Mouse (Mus musculus) liver, postnatal 0 days (tissue): ENCODE results near the gene Miox. TPM values are rescaled to one million over a fixed set of nuclear protein-coding genes. Genes with fewer than 3 reads are reported as not detected.

ENCODE experiments used
- ATAC-seq: fragments of 200-750 bp; cut with Nextera tagmentation; 2 replicates; pipeline ENCODE4 v1.8.0; 2017; ENCODE audit warnings: mild to moderate bottlenecking, moderate library complexity
- DNase-seq: peaks from one replicate; pipeline ENCODE4 v3.0.0-alpha.2; 2016
- H3K27ac ChIP-seq: fragments of 300-500 bp; sonication (generic); 2 replicates; pipeline ENCODE4 v1.5.1; 2014; ENCODE audit warnings: antibody characterized with exemption, moderate library complexity, mild to moderate bottlenecking, low read depth
- H3K27me3 ChIP-seq: fragments of 300-500 bp; sonication (generic); 2 replicates; pipeline ENCODE4 v1.6.1; 2014; ENCODE audit warnings: low read length, control low read depth, mixed read lengths; ENCODE audit not compliant: insufficient read depth
- H3K36me3 ChIP-seq: fragments of 300-500 bp; sonication (generic); replicated peaks from 2 replicates; pipeline ENCODE4 v1.6.1; 2014; ENCODE audit warnings: mild to moderate bottlenecking, control low read depth, low read length, moderate library complexity, mixed read lengths; ENCODE audit not compliant: insufficient read depth
- H3K4me1 ChIP-seq: fragments of 300-500 bp; sonication (generic); 2 replicates; pipeline ENCODE4 v1.6.1; 2014; ENCODE audit warnings: antibody characterized with exemption, mild to moderate bottlenecking, control low read depth; ENCODE audit not compliant: insufficient read depth
- H3K4me2 ChIP-seq: fragments of 300-500 bp; sonication (generic); 2 replicates; pipeline ENCODE4 v1.6.1; 2014; ENCODE audit warnings: low read depth, mild to moderate bottlenecking, low read length, moderate library complexity, mixed read lengths
- H3K4me3 ChIP-seq: fragments of 300-500 bp; sonication (generic); 2 replicates; pipeline ENCODE4 v1.5.1; 2014; ENCODE audit warnings: low read depth, low read length
- H3K9ac ChIP-seq: fragments of 300-500 bp; sonication (generic); replicated peaks from 2 replicates; pipeline ENCODE4 v1.6.1; 2014; ENCODE audit warnings: mild to moderate bottlenecking, moderate library complexity
- H3K9me3 ChIP-seq: fragments of 300-500 bp; sonication (generic); 2 replicates; pipeline ENCODE4 v1.6.1; 2016; ENCODE audit warnings: mild to moderate bottlenecking, control low read depth, low read length, mixed read lengths
- CTCF ChIP-seq: sonication (generic); IDR thresholded peaks from 2 replicates; pipeline ENCODE4 v1.5.1; 2016; ENCODE audit warnings: antibody characterized with exemption, low read depth
- EP300 ChIP-seq: IDR thresholded peaks from 2 replicates; pipeline ENCODE4 v1.6.1; 2016; ENCODE audit warnings: antibody characterized with exemption, low read depth, mild to moderate bottlenecking
- WGBS: fragments of 180-500 bp; shearing (Covaris S2); extraction: QIAGEN DNeasy Blood & Tissue Kit; methylation state at CpG from one replicate; pipeline ENCODE4 v1.1.7; 2014; ENCODE audit not compliant: insufficient replicate concordance; 5-methylcytosine and 5-hydroxymethylcytosine counted together
- polyA plus RNA-seq: library from polyadenylated mRNA; unstranded; fragments of >200 nt; fragmentation: Nextera tagmentation; extraction: Ambion mirVana; gene quantifications from 2 replicates; pipeline ENCODE4 v1.2.1, GENCODE M21; 2015

The Miox gene
- polyA plus RNA-seq = 22.9 and 27.0 TPM in 2 replicates

DNA sequence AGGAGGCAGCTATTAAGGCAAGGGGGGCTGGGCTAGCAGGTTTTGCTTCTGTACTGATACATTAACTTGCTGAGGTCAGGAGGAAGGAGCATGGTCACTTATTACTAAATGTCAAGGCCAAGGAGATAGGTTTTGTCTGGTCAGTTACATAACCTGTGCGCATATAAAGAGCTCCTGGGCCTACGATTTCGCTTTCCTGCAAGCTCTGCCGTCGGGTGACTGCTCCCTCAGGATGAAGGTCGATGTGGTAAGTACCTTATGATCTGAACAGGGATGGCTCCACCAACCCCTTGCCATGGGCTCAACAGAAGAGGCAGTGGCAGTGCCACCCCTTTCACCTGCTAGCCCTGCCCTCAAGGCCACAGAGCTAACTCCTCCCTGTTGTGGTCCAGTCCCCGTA is at the start of gene Miox:
Gene Miox (plus strand): TSS at position 128 of the 400 bp plus-strand sequence.
- Histone ChIP-seq H3K4me2 (peak within 1 kb of the TSS; percentile 47), H3K4me3 (no peak within 1 kb of the TSS), H3K9ac (0 out of 2 replicates have a peak within 1 kb of the TSS, but pooled peaks have one; percentile 30), H3K27ac (peak within 1 kb of the TSS; percentile 52), H3K4me1 (no peaks in the 10 kb centered on the region; the same call in 1 of the 2 replicates), H3K9me3 (no peaks in the 10 kb centered on the region), H3K36me3 (no peaks in the 10 kb centered on the region), H3K27me3 (no peaks in the 10 kb centered on the region)
- TF ChIP-seq CTCF = no peak
- TF ChIP-seq EP300 = no peak
- 71% methylated on average over 7 of the region's 7 CpGs for WGBS
- peak; percentile 26; the same call in 1 of the 2 replicates for ATAC-seq
- peak; percentile 11 for DNase-seq

DNA sequence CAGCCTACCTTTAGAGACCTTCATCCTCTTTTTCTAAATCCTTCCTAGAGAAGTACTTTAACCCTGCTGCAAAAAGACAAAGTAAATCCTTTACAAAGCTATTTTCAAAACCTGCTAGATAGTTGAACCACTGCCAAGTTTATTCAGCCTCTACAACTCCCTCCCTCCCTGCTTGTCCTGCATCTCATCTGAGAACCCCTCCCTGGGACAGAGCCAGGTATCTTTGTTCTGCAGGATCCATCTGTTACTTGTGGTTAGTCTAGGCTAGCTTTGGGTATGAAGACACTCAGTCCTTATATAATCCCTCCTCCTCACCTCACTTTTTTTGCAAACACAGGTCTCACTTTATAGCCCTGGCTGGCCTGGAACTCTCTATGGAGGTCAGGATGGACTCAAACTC is 49.2 kb upstream of the Miox start:
- H3K9me3 ChIP-seq = no peaks in the 10 kb centered on the region
- H3K4me1 ChIP-seq = 0 out of 2 replicates have a peak, but pooled peaks cover 3% of the 10 kb centered on the region
- H3K27ac ChIP-seq = peak overlapping the region; percentile 60
- H3K27me3 ChIP-seq = no peaks in the 10 kb centered on the region
- H3K9ac ChIP-seq = no peak overlapping the region
- peak overlapping the region; percentile 51 for H3K4me2 ChIP-seq
- DNase-seq (no peak), ATAC-seq (peak; percentile 86)
- H3K36me3 ChIP-seq = peaks cover 72% of the 10 kb centered on the region
- no peak for TF ChIP-seq CTCF
- no peak for TF ChIP-seq EP300
- H3K4me3 ChIP-seq = no peak overlapping the region

DNA sequence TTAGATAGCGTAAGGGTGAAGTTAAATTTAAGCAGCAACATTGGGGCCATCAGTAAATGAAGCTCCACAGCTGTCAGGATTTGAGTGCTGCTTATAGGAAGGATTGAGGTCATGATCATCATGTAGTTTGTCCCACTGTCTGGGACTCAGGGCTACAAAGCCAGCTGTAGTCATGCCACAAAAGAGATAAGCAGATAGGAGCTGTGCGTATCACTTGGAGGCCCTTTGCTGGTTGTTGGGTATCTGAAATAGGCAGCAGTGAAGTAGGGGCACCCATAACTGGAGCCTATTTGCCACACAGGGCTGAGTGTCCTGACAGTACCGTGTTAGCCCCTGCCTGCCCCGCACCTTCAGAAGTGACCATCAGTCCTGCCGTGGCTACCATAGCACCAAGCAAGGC is 48.7 kb upstream of the Miox start:
- H3K9me3 ChIP-seq = no peaks in the 10 kb centered on the region
- peak overlapping the region; percentile 60 for H3K27ac ChIP-seq
- peak overlapping the region; percentile 51 for H3K4me2 ChIP-seq
- H3K4me1 ChIP-seq = 0 out of 2 replicates have a peak, but pooled peaks cover 3% of the 10 kb centered on the region
- H3K4me3 ChIP-seq = no peak overlapping the region
- TF ChIP-seq EP300 = peak; percentile 74
- no peak for TF ChIP-seq CTCF
- no peak for DNase-seq
- WGBS = 69% methylated on average over 5 of the region's 5 CpGs
- H3K27me3 ChIP-seq = no peaks in the 10 kb centered on the region
- peaks cover 68% of the 10 kb centered on the region for H3K36me3 ChIP-seq
- ATAC-seq = peak; percentile 89
- H3K9ac ChIP-seq = no peak overlapping the region

DNA sequence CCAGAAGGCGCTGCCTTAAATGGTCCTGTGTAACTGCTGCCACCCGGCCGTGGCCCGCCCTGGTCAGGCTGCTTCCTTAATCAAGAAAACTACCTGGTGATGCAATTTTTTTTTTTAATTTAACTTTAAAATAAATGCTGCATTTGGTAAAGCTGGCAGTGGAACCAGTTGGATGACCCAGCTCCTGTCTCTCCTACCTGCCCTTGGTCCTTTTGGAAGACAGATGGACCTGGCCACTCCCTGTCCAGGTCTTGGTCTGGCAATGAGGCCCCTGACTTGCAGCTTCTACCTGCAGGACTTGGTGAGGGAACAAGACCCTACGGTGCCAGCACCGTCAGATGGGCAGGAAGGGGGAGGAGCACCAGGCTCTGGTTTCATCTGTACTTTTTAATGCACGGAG is 48.1 kb upstream of the Miox start:
- H3K9ac ChIP-seq = no peak overlapping the region
- ATAC-seq (peak; percentile 18; the same call in 1 of the 2 replicates), DNase-seq (no peak)
- TF ChIP-seq CTCF (no peak), EP300 (no peak)
- H3K4me3 ChIP-seq = no peak overlapping the region
- H3K27ac ChIP-seq = no peak overlapping the region
- no peaks in the 10 kb centered on the region for H3K9me3 ChIP-seq
- H3K4me2 ChIP-seq = peak overlapping the region; percentile 51
- 0 out of 2 replicates have a peak, but pooled peaks cover 3% of the 10 kb centered on the region for H3K4me1 ChIP-seq
- no peaks in the 10 kb centered on the region for H3K27me3 ChIP-seq
- peaks cover 66% of the 10 kb centered on the region for H3K36me3 ChIP-seq
- WGBS = 64% methylated on average over 7 of the region's 7 CpGs

DNA sequence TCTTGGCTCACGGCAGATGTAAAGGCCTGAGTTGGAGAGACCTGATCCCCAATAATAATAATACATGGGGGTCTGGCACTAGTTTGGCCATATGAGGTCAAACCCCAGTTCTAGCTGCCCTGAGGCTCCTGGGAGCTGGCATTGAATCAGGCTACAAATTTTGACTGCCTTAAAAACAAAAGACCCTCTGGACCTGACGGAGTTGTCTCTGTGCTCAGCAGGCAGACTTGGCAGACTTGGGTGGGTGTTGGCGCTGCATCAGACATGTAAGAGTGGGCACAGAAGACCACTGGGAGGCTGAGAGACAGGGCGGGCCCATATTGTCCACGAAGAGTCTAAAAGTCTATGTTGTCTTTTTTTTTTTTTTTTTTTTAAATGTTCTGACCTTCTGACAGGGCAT is 47.6 kb upstream of the Miox start:
- Histone ChIP-seq H3K4me1 (0 out of 2 replicates have a peak, but pooled peaks cover 3% of the 10 kb centered on the region), H3K4me3 (no peak overlapping the region), H3K4me2 (no peak overlapping the region), H3K27ac (no peak overlapping the region), H3K9me3 (no peaks in the 10 kb centered on the region), H3K9ac (no peak overlapping the region), H3K27me3 (no peaks in the 10 kb centered on the region), H3K36me3 (peaks cover 66% of the 10 kb centered on the region)
- ATAC-seq (no peak), DNase-seq (no peak)
- TF ChIP-seq EP300 = no peak
- no peak for TF ChIP-seq CTCF
- 89% methylated on average over 5 of the region's 5 CpGs for WGBS

DNA sequence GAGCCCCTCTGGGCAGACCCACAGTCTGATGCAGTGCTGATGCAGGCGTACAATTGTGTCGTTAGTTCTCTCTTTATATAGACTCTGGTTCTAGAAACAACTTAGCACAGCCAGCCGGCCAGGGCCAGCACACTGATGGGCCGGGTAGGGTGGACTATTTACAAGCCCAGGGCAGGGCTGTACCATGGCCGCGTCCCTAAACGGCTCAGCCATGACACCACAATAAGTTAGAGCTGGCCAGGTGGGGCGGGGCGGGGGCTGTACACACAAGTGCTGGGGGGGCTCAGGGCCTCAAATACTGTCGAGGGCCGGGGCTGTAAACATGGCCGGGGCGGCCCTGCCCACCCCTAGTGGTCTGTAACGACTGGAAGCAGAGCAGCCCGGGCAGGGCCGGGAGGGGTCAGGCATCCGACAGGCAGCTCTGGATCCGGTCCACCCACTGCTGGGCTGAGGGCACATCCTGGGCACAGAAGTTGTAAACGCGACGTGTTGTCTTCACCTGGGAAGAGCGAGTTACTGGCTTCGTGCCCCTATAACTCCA is 45.9 kb upstream of the Miox start:
- Histone ChIP-seq H3K9me3 (no peaks in the 10 kb centered on the region), H3K27me3 (no peaks in the 10 kb centered on the region), H3K36me3 (peaks cover 62% of the 10 kb centered on the region), H3K9ac (no peak overlapping the region), H3K4me2 (no peak overlapping the region), H3K4me1 (0 out of 2 replicates have a peak, but pooled peaks cover 3% of the 10 kb centered on the region), H3K27ac (no peak overlapping the region), H3K4me3 (no peak overlapping the region)
- no peak for DNase-seq
- ATAC-seq = no peak
- TF ChIP-seq EP300 = no peak
- TF ChIP-seq CTCF = no peak
- WGBS = 80% methylated on average over 23 of the region's 23 CpGs

DNA sequence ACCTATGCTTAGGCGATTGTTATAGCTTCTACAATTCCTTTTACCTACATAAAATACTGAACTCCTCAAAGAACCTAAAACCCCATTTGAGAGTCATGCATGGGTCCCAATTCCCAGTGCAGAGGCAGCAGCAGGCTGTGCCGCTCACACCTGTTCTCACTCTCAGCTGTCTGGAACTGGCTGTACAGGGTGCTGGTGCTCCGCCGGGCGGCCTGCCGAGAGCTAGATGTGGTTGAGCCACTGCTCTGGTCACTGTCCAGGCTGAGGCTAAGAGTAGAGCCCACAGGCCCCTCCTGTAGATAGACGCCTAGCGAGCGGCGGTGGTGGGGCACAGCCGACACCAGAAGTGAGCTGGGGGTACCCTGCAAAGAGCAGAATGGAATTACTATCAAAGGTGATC is 44.7 kb upstream of the Miox start:
- DNase-seq (no peak), ATAC-seq (no peak)
- H3K4me2 ChIP-seq = no peak overlapping the region
- H3K4me1 ChIP-seq = 0 out of 2 replicates have a peak, but pooled peaks cover 3% of the 10 kb centered on the region
- H3K27me3 ChIP-seq = no peaks in the 10 kb centered on the region
- H3K9me3 ChIP-seq = no peaks in the 10 kb centered on the region
- TF ChIP-seq CTCF (no peak), EP300 (no peak)
- WGBS = 94% methylated on average over 11 of the region's 11 CpGs
- peaks cover 71% of the 10 kb centered on the region for H3K36me3 ChIP-seq
- H3K27ac ChIP-seq = no peak overlapping the region
- no peak overlapping the region for H3K9ac ChIP-seq
- H3K4me3 ChIP-seq = no peak overlapping the region
